Mouse (Mus musculus) liver (tissue): ENCODE data around the gene Gal3st2b.
"Not testable (repeated sequence)": the region's sequence is repeated elsewhere in the genome, so short reads cannot be mapped to it uniquely, and the experiment has no call there.

Source experiments
- DNase-seq: peaks from one replicate; pipeline ENCODE4 v3.0.0-alpha.2; 2020; ENCODE audit warnings: mixed read lengths

Gal3st2b gene

GRCm38 (mm10) chr1:93918011-93918410 lies at the start of gene Gal3st2b:
Gal3st2b (plus strand) TSS chr1:93918311.
- not testable (repeated sequence) for DNase-seq

DNA sequence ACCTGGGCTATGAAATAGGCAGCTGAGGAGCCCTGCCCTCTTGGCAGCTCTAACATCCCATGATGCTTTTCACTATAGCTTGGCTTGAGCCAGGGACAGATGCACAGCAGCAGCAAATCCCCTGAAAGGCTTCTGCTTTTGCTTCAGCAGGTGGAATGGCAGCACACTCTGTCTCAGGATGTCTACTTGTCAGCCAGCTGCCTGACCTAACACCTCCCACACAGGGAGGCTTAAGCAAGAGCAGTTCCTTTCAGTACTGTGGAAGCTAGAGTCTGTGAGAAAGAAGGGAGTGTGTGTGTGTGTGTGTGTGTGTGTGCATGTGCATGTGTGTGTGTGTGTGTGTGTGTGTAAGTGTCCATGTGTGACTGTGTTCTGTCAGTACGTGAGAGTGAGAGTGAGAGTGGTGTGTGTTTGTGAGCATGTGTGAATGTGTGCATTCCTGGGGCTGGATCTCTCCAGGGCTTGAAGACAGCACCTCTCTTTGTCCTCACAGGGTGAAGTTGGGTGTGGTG lies 46.5 kb upstream of the Gal3st2b start:
- DNase-seq = not testable (repeated sequence)

- not testable (repeated sequence) for DNase-seq
Measured at GRCm38 (mm10) chr1:93874405-93874804, 43.7 kb upstream of the Gal3st2b start.

DNA sequence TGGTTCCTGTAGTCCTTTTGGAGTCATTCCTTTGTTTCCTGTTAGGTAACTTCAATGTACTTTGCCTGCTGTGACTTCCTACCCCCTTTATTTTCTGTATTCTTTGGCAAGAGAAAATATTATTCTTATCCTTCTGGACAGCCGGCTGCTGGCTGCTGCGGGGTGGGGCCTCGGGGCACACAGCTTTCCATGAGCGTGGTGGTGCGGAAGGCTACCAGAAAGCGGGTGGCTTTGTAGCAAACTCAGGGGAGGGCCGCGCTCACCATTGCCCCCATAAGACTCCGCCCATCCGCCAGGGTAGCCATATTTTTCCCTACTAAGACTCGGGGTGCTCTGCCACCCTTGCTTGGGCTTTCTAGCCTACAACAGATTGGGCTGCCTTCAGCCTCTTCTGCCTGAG lies 36.3 kb upstream of the Gal3st2b start:
- not testable (repeated sequence) for DNase-seq

- not testable (repeated sequence) for DNase-seq
Measured at GRCm38 (mm10) chr1:93890936-93891335, 27.2 kb upstream of the Gal3st2b start.

GRCm38 (mm10) chr1:93897395-93897794 lies 20.7 kb upstream of the Gal3st2b start:
- not testable (repeated sequence) for DNase-seq

DNA sequence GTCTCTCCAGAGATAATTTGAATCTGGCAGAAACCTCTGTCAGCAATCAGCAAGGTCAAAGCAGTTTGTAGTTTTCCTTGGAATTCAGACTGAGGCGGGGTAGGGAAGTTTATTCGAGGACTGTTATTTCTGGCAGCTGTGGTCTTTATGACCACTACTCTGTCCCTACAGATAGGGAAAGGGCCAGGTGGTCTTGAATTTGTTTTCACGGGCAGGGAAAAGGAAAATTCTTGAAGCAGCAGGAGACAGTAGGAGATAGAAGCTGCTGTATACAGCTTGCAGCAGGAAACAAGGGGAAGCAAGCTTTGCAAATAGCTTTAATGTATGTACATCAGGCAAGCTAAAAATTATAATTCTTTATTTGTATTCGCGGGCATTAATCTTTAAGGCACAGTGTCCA lies 16.8 kb upstream of the Gal3st2b start:
- not testable (repeated sequence) for DNase-seq

- not testable (repeated sequence) for DNase-seq
Measured at GRCm38 (mm10) chr1:93906690-93907089, 11.4 kb upstream of the Gal3st2b start.

GRCm38 (mm10) chr1:93908977-93909586 lies 9.0 kb upstream of the Gal3st2b start:
- not testable (repeated sequence) for DNase-seq

GRCm38 (mm10) chr1:93911877-93912276 lies 6.2 kb upstream of the Gal3st2b start:
- not testable (repeated sequence) for DNase-seq

DNA sequence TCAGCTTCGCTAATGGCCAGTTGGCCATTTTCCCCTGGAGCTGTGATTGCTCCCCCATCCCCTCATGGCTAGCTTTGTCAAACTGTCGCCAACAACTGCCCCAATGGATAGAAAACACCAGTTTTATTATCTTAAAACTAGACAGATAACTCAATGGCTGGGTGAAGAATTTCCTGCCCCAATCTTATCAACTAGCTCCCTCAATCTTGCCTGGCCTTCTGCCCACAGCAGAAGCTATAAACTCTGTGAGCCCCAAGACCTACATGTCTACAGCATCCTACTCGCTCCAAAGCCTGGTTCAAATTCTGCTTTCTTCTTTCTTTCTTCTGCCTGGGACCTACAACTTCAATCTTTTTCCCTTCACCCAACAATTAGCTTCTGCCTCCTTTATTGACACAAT lies 951 bp upstream of the Gal3st2b start:
- DNase-seq = not testable (repeated sequence)

DNA sequence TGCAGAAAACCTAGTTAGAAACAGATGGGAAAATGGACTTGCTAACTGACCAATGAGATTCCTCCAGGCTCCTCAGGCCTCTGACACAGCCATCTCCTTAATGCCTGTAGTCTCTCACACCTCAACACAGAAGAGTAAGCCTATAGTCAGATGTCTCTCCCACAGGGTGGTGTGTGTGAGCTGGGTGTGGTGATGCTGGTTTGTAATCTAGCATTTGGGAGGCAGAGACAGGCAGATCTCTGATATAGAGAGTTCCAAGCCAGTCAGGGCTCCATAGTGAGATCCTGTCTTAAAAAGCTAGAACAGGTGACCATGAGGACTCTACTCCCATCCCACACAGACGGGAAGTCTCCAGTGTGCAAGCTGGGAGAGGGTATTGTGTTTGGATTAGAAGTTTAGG lies 664 bp downstream of the Gal3st2b start:
- DNase-seq = not testable (repeated sequence)

DNA sequence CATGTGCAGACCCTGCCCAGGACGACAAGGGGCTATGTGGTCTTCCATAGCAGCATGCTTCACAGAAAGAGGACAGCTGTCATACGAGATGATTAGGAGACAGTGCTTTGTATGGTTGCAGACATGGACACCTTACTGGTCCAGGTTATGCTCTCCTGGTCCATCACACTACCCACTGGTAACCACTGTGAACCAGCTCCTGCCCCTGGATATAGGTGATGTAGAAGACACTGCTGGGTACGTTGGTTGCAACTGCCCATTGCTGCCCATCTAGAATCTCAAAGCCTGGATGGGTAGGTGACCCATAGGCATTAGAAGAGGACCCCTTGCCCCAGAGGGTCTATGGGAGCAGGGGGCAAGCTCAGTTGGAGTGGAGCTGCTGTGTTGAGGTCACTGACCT lies 1.2 kb downstream of the Gal3st2b start:
- DNase-seq = not testable (repeated sequence)

- DNase-seq = not testable (repeated sequence)
Measured at GRCm38 (mm10) chr1:93922609-93923008, 4.5 kb downstream of the Gal3st2b start.

GRCm38 (mm10) chr1:93923098-93923497 lies 5.0 kb downstream of the Gal3st2b start:
- not testable (repeated sequence) for DNase-seq

- not testable (repeated sequence) for DNase-seq
Measured at GRCm38 (mm10) chr1:93935378-93935777, 17.3 kb downstream of the Gal3st2b start.

DNA sequence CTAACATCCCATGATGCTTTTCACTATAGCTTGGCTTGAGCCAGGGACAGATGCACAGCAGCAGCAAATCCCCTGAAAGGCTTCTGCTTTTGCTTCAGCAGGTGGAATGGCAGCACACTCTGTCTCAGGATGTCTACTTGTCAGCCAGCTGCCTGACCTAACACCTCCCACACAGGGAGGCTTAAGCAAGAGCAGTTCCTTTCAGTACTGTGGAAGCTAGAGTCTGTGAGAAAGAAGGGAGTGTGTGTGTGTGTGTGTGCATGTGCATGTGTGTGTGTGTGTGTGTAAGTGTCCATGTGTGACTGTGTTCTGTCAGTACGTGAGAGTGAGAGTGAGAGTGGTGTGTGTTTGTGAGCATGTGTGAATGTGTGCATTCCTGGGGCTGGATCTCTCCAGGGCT lies 19.7 kb downstream of the Gal3st2b start:
- DNase-seq = not testable (repeated sequence)

- not testable (repeated sequence) for DNase-seq
Measured at GRCm38 (mm10) chr1:93938415-93938814, 20.3 kb downstream of the Gal3st2b start.

- not testable (repeated sequence) for DNase-seq
Measured at GRCm38 (mm10) chr1:93949087-93949486, 31.0 kb downstream of the Gal3st2b start.

DNA sequence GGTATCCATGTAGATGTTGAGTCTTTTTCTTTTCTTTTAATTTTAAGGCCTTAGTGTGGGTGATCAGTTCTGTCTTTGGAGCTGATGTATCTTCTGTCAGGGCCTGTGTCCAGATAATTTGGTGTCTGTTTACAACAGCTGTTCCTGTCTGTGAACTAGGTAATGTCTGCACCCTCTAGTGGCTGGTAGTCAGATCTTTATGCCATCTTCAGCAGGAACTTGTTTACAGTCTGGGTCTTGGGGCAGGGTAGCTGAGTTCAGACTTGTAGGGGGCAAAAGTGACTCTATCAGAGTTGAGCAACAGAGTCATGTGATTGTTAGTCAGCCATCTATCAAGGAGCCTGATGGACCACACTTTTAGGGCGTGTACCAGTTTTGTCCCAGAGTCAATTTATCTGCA lies 48.4 kb downstream of the Gal3st2b start:
- DNase-seq = not testable (repeated sequence)

DNA sequence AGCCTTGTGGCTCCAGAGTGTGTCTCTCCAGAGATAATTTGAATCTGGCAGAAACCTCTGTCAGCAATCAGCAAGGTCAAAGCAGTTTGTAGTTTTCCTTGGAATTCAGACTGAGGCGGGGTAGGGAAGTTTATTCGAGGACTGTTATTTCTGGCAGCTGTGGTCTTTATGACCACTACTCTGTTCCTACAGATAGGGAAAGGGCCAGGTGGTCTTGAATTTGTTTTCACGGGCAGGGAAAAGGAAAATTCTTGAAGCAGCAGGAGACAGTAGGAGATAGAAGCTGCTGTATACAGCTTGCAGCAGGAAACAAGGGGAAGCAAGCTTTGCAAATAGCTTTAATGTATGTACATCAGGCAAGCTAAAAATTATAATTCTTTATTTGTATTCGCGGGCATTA lies 52.3 kb downstream of the Gal3st2b start:
- DNase-seq = not testable (repeated sequence)

- not testable (repeated sequence) for DNase-seq
Measured at GRCm38 (mm10) chr1:93970797-93971196, 52.7 kb downstream of the Gal3st2b start.

DNA sequence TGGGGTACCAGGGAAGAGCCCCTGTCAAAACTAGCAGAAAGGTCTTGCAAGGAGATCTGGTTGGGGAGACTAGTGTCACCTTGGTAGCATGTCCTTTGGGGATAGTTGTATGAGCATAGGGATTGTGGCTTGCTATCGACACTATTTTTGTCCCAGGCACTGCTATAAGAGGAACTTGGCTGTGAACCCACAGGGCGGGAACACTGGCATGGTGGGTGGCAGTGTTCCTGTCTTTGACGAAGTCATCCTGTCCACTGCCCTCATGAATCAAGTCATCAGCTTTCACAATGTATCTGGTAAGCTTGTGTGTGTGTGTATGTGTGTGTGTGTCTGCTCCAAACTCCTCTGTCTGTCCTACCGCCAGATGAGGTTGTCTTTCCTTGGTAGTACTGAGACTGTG lies 57.7 kb downstream of the Gal3st2b start:
- not testable (repeated sequence) for DNase-seq

DNA sequence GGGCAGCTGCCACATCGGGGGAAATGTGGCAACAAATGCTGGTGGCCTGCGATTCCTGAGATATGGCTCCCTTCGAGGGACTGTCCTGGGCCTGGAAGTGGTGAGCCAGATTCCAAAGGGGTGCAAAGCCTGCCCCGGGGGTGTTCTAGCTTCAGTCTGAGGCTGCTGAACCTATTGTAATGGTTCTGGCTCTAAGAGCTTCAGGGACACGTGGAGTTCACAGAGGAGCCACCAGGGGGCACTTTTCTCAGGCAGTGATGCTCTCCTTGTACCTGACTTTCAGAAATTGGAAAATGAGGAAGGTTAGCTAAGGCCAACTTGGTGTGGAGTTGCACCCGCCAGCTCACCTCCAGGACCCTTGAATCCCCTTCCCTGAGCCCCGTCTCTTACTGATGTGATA lies 60.2 kb downstream of the Gal3st2b start:
- not testable (repeated sequence) for DNase-seq

- DNase-seq = not testable (repeated sequence)
Measured at GRCm38 (mm10) chr1:93980932-93981331, 62.8 kb downstream of the Gal3st2b start.
